Mouse (Mus musculus) forebrain, postnatal 0 days (tissue): ENCODE measurements around the gene Htt. TPM values are rescaled to one million over a fixed set of nuclear protein-coding genes. Genes with fewer than 3 reads are reported as not detected.

Source experiments
- ATAC-seq: fragments of 200-750 bp; cut with Nextera tagmentation; 2 replicates; pipeline ENCODE4 v1.8.0; 2017; ENCODE audit warnings: mild to moderate bottlenecking, moderate library complexity
- DNase-seq: peaks from one replicate; pipeline ENCODE4 v3.0.0-alpha.2; 2015
- H3K27ac ChIP-seq: fragments of 300-500 bp; sonication (generic); 2 replicates; pipeline ENCODE4 v1.5.1; 2014; ENCODE audit warnings: low read depth, mild to moderate bottlenecking, antibody characterized with exemption, low read length, moderate library complexity, mixed read lengths
- H3K27me3 ChIP-seq: fragments of 300-500 bp; sonication (generic); 2 replicates; pipeline ENCODE4 v1.6.1; 2014; ENCODE audit warnings: mild to moderate bottlenecking, low read length, mixed read lengths; ENCODE audit not compliant: insufficient read depth
- H3K36me3 ChIP-seq: fragments of 300-500 bp; sonication (generic); 2 replicates; pipeline ENCODE4 v1.6.1; 2014; ENCODE audit warnings: mild to moderate bottlenecking, moderate library complexity; ENCODE audit not compliant: insufficient read depth
- H3K4me1 ChIP-seq: fragments of 300-500 bp; sonication (generic); 2 replicates; pipeline ENCODE4 v1.6.1; 2014; ENCODE audit warnings: antibody characterized with exemption; ENCODE audit not compliant: insufficient read depth
- H3K4me2 ChIP-seq: fragments of 300-500 bp; sonication (generic); 2 replicates; pipeline ENCODE4 v1.6.1; 2014; ENCODE audit warnings: low read depth, mild to moderate bottlenecking, moderate library complexity
- H3K4me3 ChIP-seq: fragments of 300-500 bp; sonication (generic); 2 replicates; pipeline ENCODE4 v1.5.1; 2014; ENCODE audit warnings: low read depth, low read length, mixed read lengths
- H3K9ac ChIP-seq: fragments of 300-500 bp; sonication (generic); 2 replicates; pipeline ENCODE4 v1.6.1; 2014; ENCODE audit warnings: mild to moderate bottlenecking
- H3K9me3 ChIP-seq: fragments of 300-500 bp; sonication (generic); 2 replicates; pipeline ENCODE4 v1.6.1; 2016; ENCODE audit warnings: low read length
- CTCF ChIP-seq: sonication (generic); IDR thresholded peaks from 2 replicates; pipeline ENCODE4 v1.5.1; 2016; ENCODE audit warnings: antibody characterized with exemption, control low read depth, low read depth
- WGBS: fragments of 180-500 bp; shearing (Covaris S2); extraction: QIAGEN DNeasy Blood & Tissue Kit; methylation state at CpG from one replicate; pipeline ENCODE4 v1.1.7; 2014; 5-methylcytosine and 5-hydroxymethylcytosine counted together
- polyA plus RNA-seq: library from polyadenylated mRNA; unstranded; fragments of >200 nt; fragmentation: Nextera tagmentation; extraction: Ambion mirVana; gene quantifications from 2 replicates; pipeline ENCODE4 v1.2.1, GENCODE M21; 2015
- total RNA-seq: library from RNA; depleted of rRNA; stranded (reverse); fragments of >200 nt; gene quantifications from 2 replicates; pipeline ENCODE4 v1.2.3, GENCODE M21; 2014

Gene Htt
- total and polyA plus RNA-seq, 2 experiments from 2014 or later = 4.1 to 33.6 TPM

DNA sequence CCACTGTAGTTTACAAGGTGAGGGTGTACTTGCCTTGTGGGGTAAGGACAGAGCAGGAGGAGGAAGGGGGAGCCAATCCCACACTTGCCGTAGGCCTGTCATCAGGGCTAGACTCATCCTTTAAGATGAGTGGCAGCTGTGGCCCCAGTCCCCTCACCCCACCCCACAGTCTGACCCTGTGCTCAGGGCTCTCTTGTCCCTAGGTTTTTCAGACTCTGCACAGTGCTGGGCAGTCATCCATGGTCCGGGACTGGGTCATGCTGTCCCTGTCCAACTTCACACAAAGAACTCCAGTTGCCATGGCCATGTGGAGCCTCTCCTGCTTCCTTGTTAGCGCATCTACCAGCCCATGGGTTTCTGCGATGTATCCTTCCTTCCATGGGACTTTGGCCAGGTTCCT lies 145.7 kb downstream of the Htt start:
- H3K4me1 ChIP-seq = no peaks in the 10 kb centered on the region
- no peak overlapping the region for H3K9ac ChIP-seq
- no peak overlapping the region for H3K4me3 ChIP-seq
- no peak for DNase-seq
- no peak overlapping the region for H3K4me2 ChIP-seq
- ATAC-seq = no peak
- H3K36me3 ChIP-seq = peaks cover 69% of the 10 kb centered on the region
- no peaks in the 10 kb centered on the region for H3K9me3 ChIP-seq
- H3K27ac ChIP-seq = no peak overlapping the region
- TF ChIP-seq CTCF = no peak
- H3K27me3 ChIP-seq = no peaks in the 10 kb centered on the region
- WGBS = 98% methylated on average over 4 of the region's 4 CpGs

DNA sequence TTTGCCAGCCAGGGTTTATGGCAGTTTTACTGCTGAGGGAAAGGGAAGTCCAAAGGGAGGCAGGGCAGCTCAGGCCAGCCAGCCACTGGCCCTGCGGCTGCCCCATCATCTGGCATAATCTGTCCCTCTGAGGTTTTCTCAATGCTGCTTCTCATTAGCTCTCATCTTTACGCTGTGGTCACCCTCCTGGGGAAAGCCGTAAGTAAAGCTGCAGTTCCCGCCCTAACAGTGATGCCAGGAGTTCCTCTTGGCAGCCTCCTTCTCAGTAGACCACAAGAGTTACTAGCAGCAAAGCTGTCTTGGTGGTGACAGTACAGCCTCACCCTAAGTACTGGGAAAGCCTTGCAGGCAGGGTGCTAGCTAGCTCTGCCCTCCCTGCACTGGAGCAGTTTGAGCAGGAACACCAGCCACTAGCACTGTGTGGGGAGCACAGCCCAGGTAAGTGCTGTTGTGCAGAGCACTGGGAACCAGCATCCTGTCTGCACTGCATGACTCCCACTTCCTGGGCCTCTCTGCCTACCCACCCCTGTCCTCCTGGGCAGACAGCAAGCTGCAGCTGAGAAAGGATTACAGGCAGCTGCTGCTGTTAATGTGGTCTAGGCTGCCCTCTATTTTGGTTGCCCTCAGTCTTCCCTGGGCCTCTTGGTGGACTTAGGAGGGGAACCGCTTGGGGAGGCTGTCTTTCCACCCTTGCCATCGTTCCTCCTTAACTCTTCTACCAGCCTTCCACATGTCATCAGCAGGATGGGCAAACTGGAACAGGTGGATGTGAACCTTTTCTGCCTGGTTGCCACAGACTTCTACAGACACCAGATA lies 146.6 kb downstream of the Htt start, which contains the start of gene Msantd1:
TSS of gene Msantd1 (plus strand) at position 103 of the 816 bp plus-strand sequence.
- Histone ChIP-seq H3K36me3 (peaks cover 60% of the 10 kb centered on the region), H3K27me3 (no peaks in the 10 kb centered on the region), H3K4me1 (no peaks in the 10 kb centered on the region), H3K27ac (no peak within 1 kb of the TSS), H3K4me3 (no peak within 1 kb of the TSS), H3K4me2 (no peak within 1 kb of the TSS), H3K9ac (no peak within 1 kb of the TSS), H3K9me3 (no peaks in the 10 kb centered on the region)
- 82% methylated on average over 6 of the region's 6 CpGs for WGBS
- DNase-seq = no peak
- no peak for ATAC-seq
- TF ChIP-seq CTCF = no peak

DNA sequence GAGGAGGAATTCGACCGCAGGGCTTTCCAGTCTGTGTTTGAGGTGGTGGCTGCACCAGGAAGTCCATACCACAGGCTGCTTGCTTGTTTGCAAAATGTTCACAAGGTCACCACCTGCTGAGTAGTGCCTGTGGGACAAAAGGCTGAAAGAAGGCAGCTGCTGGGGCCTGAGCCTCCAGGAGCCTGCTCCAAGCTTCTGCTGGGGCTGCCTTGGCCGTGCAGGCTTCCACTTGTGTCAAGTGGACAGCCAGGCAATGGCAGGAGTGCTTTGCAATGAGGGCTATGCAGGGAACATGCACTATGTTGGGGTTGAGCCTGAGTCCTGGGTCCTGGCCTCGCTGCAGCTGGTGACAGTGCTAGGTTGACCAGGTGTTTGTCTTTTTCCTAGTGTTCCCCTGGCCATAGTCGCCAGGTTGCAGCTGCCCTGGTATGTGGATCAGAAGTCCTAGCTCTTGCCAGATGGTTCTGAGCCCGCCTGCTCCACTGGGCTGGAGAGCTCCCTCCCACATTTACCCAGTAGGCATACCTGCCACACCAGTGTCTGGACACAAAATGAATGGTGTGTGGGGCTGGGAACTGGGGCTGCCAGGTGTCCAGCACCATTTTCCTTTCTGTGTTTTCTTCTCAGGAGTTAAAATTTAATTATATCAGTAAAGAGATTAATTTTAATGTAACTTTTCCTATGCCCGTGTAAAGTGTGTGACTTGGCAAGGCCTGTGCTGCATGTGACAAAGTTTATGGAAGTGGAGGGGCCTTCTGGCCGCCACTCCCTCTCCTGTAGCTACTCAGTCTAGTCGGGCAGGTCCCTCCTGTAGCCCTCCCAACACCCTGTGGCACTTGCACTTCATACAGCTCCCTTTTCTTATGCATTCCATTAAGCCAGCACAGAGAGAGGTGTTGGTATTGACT lies 147.4 kb downstream of the Htt start:
- TF ChIP-seq CTCF = no peak
- H3K9me3 ChIP-seq = no peaks in the 10 kb centered on the region
- DNase-seq (no peak), ATAC-seq (no peak)
- H3K27ac ChIP-seq = no peak overlapping the region
- H3K9ac ChIP-seq = no peak overlapping the region
- H3K4me1 ChIP-seq = no peaks in the 10 kb centered on the region
- H3K4me3 ChIP-seq = no peak overlapping the region
- H3K27me3 ChIP-seq = no peaks in the 10 kb centered on the region
- 72% methylated on average over 9 of the region's 9 CpGs for WGBS
- H3K4me2 ChIP-seq = no peak overlapping the region
- H3K36me3 ChIP-seq = peaks cover 57% of the 10 kb centered on the region

DNA sequence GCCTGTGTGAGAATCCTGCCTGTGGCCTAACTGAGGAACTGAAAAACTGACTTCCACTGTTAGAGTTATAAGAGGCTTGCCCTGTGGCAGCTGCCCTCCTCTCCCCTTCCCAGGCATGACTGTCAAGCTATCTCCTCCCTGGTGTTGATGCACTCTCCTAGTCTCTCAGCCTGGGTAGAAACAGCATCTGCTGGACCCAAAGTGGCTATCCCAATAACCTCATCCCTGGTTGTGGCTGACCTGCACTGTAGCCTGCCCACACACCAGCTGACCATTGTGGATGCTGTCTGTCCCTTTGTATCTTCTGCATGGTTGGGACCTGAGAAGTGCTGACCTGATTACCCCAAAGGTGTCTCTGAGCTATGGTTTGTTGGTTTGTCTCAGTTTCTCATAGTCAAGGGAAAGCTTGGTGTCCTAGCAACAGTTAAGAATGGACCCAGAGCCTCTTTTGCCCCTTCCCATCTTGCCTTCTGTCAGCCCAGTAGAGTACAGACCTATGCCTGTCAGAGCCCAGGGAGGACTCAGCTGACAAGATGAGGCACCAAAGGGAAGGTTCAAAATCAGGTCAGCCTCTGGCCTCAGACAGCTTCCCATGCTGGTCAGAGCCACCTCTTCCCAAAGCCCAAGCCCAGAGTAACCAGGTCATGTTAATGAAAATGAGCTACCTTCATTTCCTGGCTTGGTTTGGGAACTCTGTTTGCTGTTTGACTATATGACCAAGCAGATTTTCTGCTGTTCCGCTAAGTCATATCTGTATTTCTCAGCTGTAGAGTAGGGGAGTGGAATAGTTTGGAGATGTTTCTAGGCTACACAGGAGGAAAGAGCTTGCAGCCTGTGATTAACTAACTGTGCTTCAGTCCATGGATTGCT lies 148.3 kb downstream of the Htt start:
- DNase-seq (no peak), ATAC-seq (no peak)
- Histone ChIP-seq H3K4me3 (no peak overlapping the region), H3K9ac (no peak overlapping the region), H3K4me1 (no peaks in the 10 kb centered on the region), H3K36me3 (peaks cover 48% of the 10 kb centered on the region), H3K9me3 (no peaks in the 10 kb centered on the region), H3K27ac (no peak overlapping the region), H3K27me3 (no peaks in the 10 kb centered on the region), H3K4me2 (no peak overlapping the region)
- TF ChIP-seq CTCF = no peak
- WGBS = 97% methylated on average over 1 of the region's 1 CpGs

DNA sequence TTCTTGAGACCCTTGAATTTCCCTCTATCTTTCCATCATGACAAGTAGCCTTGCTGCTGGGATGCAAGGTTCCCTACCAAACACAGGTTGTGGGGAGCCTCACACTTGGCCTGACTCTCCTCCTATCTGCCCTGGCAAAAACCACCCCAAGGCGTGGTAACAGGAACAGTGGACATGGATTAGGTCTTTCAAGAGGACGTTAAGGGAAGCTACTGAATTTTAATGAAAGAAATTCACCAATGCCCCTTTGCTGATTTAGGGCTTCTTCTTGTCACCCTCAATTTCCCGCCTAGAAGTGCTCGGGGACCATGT lies 148.9 kb downstream of the Htt start:
- no peak overlapping the region for H3K4me2 ChIP-seq

DNA sequence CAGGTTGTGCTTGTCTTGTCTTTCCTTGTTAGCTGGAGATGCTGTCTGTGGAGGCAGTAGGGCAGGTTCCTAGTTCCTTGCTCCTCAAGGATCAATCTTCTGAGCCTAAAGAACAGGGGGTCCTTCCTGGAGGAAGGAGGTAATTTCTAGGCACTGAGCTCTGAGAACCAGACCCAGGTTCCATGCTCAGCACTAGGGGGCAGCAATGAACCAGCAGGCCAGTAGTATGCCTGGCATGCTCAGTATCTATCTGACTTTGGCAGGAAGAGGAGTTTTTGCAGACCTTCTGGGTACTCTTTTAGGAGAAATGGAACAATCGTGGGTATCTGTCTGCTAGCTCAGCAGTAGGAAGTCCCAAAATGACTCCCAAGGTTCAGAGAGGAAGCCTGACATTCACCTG lies 154.3 kb downstream of the Htt start:
- peak; percentile 86 for ATAC-seq
- H3K27me3 ChIP-seq = no peaks in the 10 kb centered on the region
- WGBS = 11% methylated on average over 1 of the region's 1 CpGs
- peak; percentile 98 for TF ChIP-seq CTCF
- H3K9me3 ChIP-seq = no peaks in the 10 kb centered on the region
- H3K9ac ChIP-seq = no peak overlapping the region
- H3K4me1 ChIP-seq = peaks cover 8% of the 10 kb centered on the region; the same call in 1 of the 2 replicates
- peak; percentile 87 for DNase-seq
- no peak overlapping the region for H3K4me2 ChIP-seq
- H3K36me3 ChIP-seq = no peaks in the 10 kb centered on the region; the same call in 1 of the 2 replicates
- no peak overlapping the region for H3K4me3 ChIP-seq
- H3K27ac ChIP-seq = no peak overlapping the region

More for the DNA sequence above, 148.9 kb downstream of the Htt start:
- Histone ChIP-seq H3K9me3 (no peaks in the 10 kb centered on the region), H3K4me1 (no peaks in the 10 kb centered on the region), H3K4me3 (no peak overlapping the region), H3K36me3 (peaks cover 42% of the 10 kb centered on the region), H3K27me3 (no peaks in the 10 kb centered on the region), H3K9ac (no peak overlapping the region), H3K27ac (no peak overlapping the region)
- DNase-seq (no peak), ATAC-seq (no peak)
- 79% methylated on average over 4 of the region's 4 CpGs for WGBS
- TF ChIP-seq CTCF = no peak
